Mouse (Mus musculus) midbrain, embryonic 16.5 days (tissue): ENCODE results near the gene Wwtr1. TPM values are rescaled to one million over a fixed set of nuclear protein-coding genes. Genes with fewer than 3 reads are reported as not detected.

Source experiments
- ATAC-seq: fragments of 200-750 bp; cut with Nextera tagmentation; 2 replicates; pipeline ENCODE4 v1.8.0; 2017; ENCODE audit warnings: moderate TSS enrichment
- H3K27ac ChIP-seq: fragments of 300-500 bp; sonication (generic); 2 replicates; pipeline ENCODE4 v1.5.1; 2014; ENCODE audit warnings: mild to moderate bottlenecking, low read length, mixed read lengths
- H3K27me3 ChIP-seq: fragments of 300-500 bp; sonication (generic); 2 replicates; pipeline ENCODE4 v1.6.1; 2014; ENCODE audit warnings: low read depth, low read length, mixed read lengths; ENCODE audit not compliant: control insufficient read depth, insufficient read depth
- H3K36me3 ChIP-seq: fragments of 300-500 bp; sonication (generic); 2 replicates; pipeline ENCODE4 v1.6.1; 2014; ENCODE audit warnings: mild to moderate bottlenecking, low read length, moderate library complexity, mixed read lengths; ENCODE audit not compliant: control insufficient read depth, insufficient read depth
- H3K4me1 ChIP-seq: fragments of 300-500 bp; sonication (generic); 2 replicates; pipeline ENCODE4 v1.6.1; 2014; ENCODE audit warnings: mild to moderate bottlenecking, low read length, mixed read lengths; ENCODE audit not compliant: control insufficient read depth, insufficient read depth
- H3K4me2 ChIP-seq: fragments of 300-500 bp; sonication (generic); 2 replicates; pipeline ENCODE4 v1.6.1; 2014; ENCODE audit warnings: mild to moderate bottlenecking, low read length, mixed read lengths
- H3K4me3 ChIP-seq: fragments of 300-500 bp; sonication (generic); 2 replicates; pipeline ENCODE4 v1.5.1; 2014; ENCODE audit warnings: low read depth, mild to moderate bottlenecking, low read length, moderate library complexity, mixed read lengths
- H3K9ac ChIP-seq: fragments of 300-500 bp; sonication (generic); 2 replicates; pipeline ENCODE4 v1.6.1; 2014; ENCODE audit warnings: low read depth, low read length, mixed read lengths
- H3K9me3 ChIP-seq: fragments of 300-500 bp; sonication (generic); replicated peaks from 2 replicates; pipeline ENCODE4 v1.6.1; 2014; ENCODE audit warnings: mild to moderate bottlenecking, low read length, mixed read lengths; ENCODE audit not compliant: control insufficient read depth, poor library complexity, severe bottlenecking
- WGBS: fragments of 180-500 bp; shearing (Covaris S2); extraction: QIAGEN DNeasy Blood & Tissue Kit; methylation state at CpG from one replicate; pipeline ENCODE4 v1.1.7; 2014; 5-methylcytosine and 5-hydroxymethylcytosine counted together
- polyA plus RNA-seq: library from polyadenylated mRNA; unstranded; fragments of >200 nt; fragmentation: Nextera tagmentation; extraction: Ambion mirVana; gene quantifications from 2 replicates; pipeline ENCODE4 v1.2.1, GENCODE M21; 2015

Wwtr1 gene
- polyA plus RNA-seq, 1 experiment from 2014 or later, result 5.8 TPM

DNA sequence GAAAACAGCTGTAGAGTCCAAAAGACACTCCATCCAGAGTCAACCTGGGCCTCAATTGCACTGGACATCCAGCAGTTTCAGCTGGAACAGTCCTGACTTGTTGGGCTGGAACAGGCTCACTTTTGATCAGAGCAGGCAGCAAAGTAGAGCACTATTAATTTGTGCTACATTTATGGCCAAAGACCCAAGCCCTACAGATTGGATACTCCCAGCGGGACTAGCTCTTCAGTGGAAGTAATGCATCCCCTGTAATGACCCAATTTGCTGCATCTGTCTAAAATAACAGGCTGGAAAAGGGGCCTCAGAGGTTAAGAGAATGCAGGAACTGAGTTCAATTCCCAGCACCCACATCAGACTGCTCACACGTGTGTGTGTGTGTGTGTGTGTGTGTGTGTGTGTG lies 24.5 kb downstream of the Wwtr1 start:
- no peaks in the 10 kb centered on the region for H3K36me3 ChIP-seq
- no peaks in the 10 kb centered on the region for H3K4me1 ChIP-seq
- H3K9me3 ChIP-seq, result no peaks in the 10 kb centered on the region
- no peak overlapping the region for H3K9ac ChIP-seq
- no peak for ATAC-seq
- no peak overlapping the region for H3K27ac ChIP-seq
- WGBS, result 92% methylated on average over 2 of the region's 2 CpGs
- no peak overlapping the region for H3K4me3 ChIP-seq
- no peak overlapping the region for H3K4me2 ChIP-seq
- H3K27me3 ChIP-seq, result no peaks in the 10 kb centered on the region

DNA sequence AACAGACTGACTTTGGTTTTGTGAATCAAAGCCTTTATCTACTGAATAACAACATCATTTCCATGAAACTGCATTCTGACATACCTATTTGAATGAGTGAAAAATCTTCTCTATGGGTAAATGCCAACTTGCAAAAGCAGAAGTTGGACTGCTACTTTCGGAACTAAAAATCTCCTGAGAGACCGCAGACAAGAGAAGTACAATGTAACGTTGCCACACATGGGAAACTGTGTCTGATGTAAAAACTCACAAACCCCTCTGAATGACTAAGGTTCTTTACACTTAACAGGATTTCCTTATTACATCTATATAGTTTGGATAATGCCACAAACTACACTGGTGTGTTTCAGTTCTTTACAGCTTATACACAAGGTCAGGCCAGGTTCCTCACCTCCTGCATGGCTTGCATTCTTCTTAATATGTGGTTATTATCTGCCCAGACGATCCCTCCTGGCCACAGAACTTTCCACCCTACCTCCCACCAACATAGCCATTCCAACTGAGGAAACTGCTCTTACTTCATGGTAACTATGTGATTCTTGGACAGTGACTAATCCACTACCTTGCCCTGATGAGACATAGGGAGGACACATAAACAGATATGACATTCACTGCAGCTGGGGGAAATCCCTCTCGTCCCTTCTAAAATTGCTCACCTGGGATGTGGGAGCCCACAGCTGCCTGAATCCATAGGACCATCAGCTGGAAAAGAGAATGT lies 25.1 kb downstream of the Wwtr1 start:
- no peak overlapping the region for H3K4me2 ChIP-seq
- H3K36me3 ChIP-seq, result no peaks in the 10 kb centered on the region
- no peak for ATAC-seq
- no peak overlapping the region for H3K27ac ChIP-seq
- H3K4me3 ChIP-seq, result no peak overlapping the region
- no peaks in the 10 kb centered on the region for H3K4me1 ChIP-seq
- no peak overlapping the region for H3K9ac ChIP-seq
- H3K9me3 ChIP-seq, result no peaks in the 10 kb centered on the region
- WGBS, result 79% methylated on average over 5 of the region's 5 CpGs
- no peaks in the 10 kb centered on the region for H3K27me3 ChIP-seq

DNA sequence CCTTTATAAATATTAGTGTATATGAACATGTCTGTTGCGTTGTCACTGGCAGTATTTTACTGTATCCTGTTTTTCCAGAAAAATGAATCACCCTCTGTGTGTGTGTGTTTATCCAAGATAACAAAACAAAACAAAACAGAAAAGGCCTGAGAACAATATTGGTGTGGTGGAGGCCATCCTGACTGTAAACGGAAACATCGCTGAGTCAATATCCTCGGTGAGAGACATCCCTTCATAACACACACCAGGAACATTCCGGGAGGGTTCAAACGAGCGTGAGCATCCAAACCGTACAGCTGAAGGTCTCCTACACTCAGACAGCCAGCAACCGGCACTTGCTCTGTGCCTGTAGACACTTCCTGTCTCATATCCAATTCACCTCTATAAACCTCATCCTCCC lies 31.6 kb downstream of the Wwtr1 start:
- H3K36me3 ChIP-seq, result no peaks in the 10 kb centered on the region
- H3K4me2 ChIP-seq, result no peak overlapping the region
- H3K9ac ChIP-seq, result no peak overlapping the region
- no peaks in the 10 kb centered on the region for H3K27me3 ChIP-seq
- no peak overlapping the region for H3K4me3 ChIP-seq
- no peaks in the 10 kb centered on the region for H3K4me1 ChIP-seq
- no peaks in the 10 kb centered on the region for H3K9me3 ChIP-seq
- no peak overlapping the region for H3K27ac ChIP-seq
- no peak for ATAC-seq
- 81% methylated on average over 9 of the region's 9 CpGs for WGBS

DNA sequence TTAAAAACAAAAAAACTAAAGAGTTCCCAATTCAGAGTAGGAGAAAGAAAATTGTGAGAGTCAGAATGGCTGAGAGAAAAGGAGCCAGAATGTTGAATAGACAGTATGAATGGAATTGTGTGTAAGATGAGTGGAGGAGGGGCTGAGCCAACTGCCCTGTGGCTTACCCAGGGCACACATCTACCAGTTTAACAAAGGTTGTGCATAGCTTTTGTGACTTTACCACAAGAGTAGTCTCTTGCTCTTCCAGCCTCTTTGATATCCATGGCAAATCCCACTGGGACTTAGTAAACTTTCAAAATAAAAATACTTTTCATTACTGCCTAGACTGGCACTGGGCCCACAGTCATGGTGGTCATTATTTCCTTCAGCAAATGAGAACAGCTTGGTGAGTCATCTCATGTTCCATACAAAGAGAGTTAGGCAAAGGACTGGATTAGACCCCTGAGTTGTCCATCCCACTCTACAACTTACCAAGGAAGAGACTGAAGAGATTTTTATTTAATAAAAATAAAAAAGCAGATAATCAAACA lies 32.8 kb downstream of the Wwtr1 start:
- Histone ChIP-seq H3K4me3 (no peak overlapping the region), H3K27ac (no peak overlapping the region), H3K4me1 (no peaks in the 10 kb centered on the region), H3K9me3 (no peaks in the 10 kb centered on the region), H3K27me3 (no peaks in the 10 kb centered on the region), H3K36me3 (no peaks in the 10 kb centered on the region), H3K4me2 (no peak overlapping the region), H3K9ac (no peak overlapping the region)
- ATAC-seq, result no peak

DNA sequence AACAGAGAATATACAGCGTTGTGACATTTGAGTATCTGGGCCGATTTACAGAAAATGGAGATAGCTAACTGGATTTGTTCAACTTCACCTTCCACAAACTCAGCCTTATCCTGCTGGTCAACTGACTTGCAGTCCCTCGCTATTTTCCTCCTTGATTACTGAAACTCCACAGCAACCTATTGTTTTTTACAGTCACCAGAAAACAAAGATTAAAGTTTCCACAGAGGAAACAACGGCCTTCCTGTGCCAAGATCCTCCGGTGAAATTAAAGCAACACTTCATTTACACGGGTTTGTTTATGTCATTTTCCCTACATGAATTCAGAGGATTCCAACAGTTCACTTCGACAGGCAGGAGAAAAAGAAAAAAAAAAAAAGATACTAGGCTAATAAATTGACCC lies 34.5 kb downstream of the Wwtr1 start:
- Histone ChIP-seq H3K9me3 (no peaks in the 10 kb centered on the region), H3K27ac (no peak overlapping the region), H3K27me3 (no peaks in the 10 kb centered on the region), H3K36me3 (no peaks in the 10 kb centered on the region), H3K4me2 (no peak overlapping the region), H3K4me1 (no peaks in the 10 kb centered on the region), H3K9ac (no peak overlapping the region), H3K4me3 (no peak overlapping the region)
- ATAC-seq, result no peak
- 78% methylated on average over 7 of the region's 7 CpGs for WGBS

DNA sequence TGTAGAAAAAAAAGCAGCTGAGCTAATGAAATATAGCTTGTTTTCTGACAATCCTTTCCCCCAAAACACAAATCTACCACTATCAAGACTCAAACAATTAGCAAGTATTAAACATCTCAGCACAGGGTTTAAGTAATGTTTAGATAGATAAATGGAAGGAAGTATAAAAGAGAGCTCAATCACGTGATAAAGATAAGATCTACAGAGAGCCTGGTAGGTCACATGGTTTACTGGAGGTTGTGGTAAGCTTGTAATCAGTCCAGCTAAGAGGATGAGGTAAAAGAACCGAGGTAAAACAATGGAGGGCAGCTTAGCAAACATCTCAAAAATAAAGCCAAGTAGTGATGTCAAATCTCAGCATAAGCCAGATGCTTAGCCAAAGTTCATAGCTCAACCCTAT lies 35.2 kb downstream of the Wwtr1 start:
- Histone ChIP-seq H3K4me3 (no peak overlapping the region), H3K27me3 (no peaks in the 10 kb centered on the region), H3K27ac (no peak overlapping the region), H3K9me3 (no peaks in the 10 kb centered on the region), H3K36me3 (no peaks in the 10 kb centered on the region), H3K4me2 (no peak overlapping the region), H3K9ac (no peak overlapping the region), H3K4me1 (no peaks in the 10 kb centered on the region)
- WGBS, result 77% methylated on average over 2 of the region's 2 CpGs
- no peak for ATAC-seq

DNA sequence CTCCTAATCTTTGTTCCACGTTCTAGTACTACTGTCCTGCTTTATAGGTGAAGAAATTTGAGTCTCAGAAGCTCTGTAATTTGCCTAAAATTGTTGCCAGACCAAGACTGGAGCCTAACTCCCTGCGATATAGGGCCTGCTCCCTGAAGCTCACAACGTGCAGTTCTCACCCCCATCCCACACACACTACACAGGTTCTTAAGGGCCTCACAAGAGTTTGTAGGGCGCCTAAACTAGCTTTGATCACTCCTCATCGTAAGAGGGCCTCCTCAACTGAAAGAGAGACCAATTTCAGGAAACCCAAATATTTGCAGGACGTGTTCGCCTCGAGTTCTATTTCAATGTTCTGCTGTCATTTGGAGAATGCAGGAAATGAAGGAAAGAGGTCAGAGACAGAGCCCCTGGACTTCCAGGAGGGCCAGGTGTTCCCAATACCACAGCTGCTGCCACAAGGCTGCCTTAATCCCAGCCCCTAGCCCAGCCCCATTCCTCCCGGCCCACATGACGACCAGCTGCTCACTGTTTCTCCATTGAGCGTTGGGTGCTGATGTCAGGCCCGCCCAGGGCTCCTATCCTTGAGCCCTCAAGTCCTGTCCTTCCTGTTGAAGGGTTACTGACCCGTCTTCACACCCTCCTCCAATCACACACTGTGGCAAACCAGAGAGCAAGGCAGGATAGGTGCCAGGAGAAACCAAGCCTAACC lies 40.1 kb downstream of the Wwtr1 start:
- 89% methylated on average over 13 of the region's 13 CpGs for whole genome bisulfite sequencing
- H3K27me3 ChIP-seq, result no peaks in the 10 kb centered on the region

DNA sequence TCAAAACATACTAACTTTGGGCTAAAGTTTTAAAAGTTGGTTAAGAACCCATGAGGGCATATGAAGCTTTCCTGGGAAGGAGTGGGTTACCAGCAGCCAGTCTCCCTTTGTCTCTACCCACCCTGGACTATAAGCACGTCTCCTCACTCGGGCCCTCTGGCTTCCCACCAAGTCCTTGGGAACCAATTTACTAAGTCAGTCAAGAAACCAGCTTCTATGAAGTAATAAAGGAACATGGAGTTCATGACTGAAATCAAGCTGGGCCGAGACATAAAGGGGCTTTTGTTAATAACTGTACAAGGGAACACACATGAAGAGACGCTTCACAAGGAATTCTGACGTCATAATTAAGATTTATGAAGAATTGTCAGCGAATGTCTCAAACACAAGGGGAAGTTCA lies 41.3 kb downstream of the Wwtr1 start:
- H3K27ac ChIP-seq, result no peak overlapping the region
- 62% methylated on average over 6 of the region's 6 CpGs for WGBS
- H3K36me3 ChIP-seq, result no peaks in the 10 kb centered on the region
- H3K27me3 ChIP-seq, result no peaks in the 10 kb centered on the region
- no peak overlapping the region for H3K9ac ChIP-seq
- H3K4me2 ChIP-seq, result no peak overlapping the region
- no peaks in the 10 kb centered on the region for H3K4me1 ChIP-seq
- ATAC-seq, result no peak
- no peak overlapping the region for H3K4me3 ChIP-seq
- H3K9me3 ChIP-seq, result no peaks in the 10 kb centered on the region

More for the DNA sequence above, 40.1 kb downstream of the Wwtr1 start:
- Histone ChIP-seq H3K9ac (no peak overlapping the region), H3K4me2 (no peak overlapping the region), H3K36me3 (no peaks in the 10 kb centered on the region), H3K9me3 (no peaks in the 10 kb centered on the region), H3K4me1 (no peaks in the 10 kb centered on the region), H3K4me3 (no peak overlapping the region), H3K27ac (no peak overlapping the region)
- no peak for ATAC-seq

DNA sequence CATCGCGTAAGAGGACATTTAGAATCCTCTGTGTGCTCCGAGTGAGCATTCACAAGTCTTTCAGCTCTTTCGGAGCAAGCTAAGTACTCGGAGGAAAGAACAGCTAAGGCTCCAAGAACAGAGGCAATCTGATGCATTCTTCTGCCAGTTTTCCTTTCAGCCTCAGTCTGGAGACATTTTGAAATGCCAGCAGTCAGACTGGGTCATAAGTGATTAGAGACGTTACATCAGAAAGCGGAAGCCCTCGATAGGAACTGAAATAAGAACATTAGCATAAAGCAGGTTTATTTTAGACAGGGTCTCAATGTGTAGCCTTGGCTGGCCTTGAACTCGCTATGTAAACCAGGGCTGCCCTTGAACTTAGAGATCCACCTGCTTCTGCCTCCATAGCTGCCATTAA lies 41.8 kb downstream of the Wwtr1 start:
- H3K27me3 ChIP-seq, result no peaks in the 10 kb centered on the region

More for the DNA sequence above, 41.8 kb downstream of the Wwtr1 start:
- H3K36me3 ChIP-seq, result no peaks in the 10 kb centered on the region
- ATAC-seq, result no peak
- H3K9me3 ChIP-seq, result no peaks in the 10 kb centered on the region
- H3K4me3 ChIP-seq, result no peak overlapping the region
- 84% methylated on average over 9 of the region's 9 CpGs for WGBS
- H3K27ac ChIP-seq, result no peak overlapping the region
- H3K4me1 ChIP-seq, result no peaks in the 10 kb centered on the region
- no peak overlapping the region for H3K9ac ChIP-seq
- no peak overlapping the region for H3K4me2 ChIP-seq
